Mouse (Mus musculus): ENCODE results near the gene Ltbp3.

GRCm38 (mm10) chr19:5756991-5757636 is 16.4 kb downstream of the Ltbp3 start:
- no peak for TF ChIP-seq CTCF (IDR thresholded peaks at IDR 0.05; ENCODE audit: low read depth)
- TF ChIP-seq EP300 (IDR thresholded peaks at IDR 0.05; ENCODE audit: low read depth): no peak

Measured in heart, postnatal 0 days (tissue).